Mouse (Mus musculus) MEL (cell line): Measurements from ENCODE around the gene Cnga3. TPM values are rescaled to one million over a fixed set of nuclear protein-coding genes. Genes with fewer than 3 reads are reported as not detected.

Source experiments
- DNase-seq: peaks from one replicate; pipeline ENCODE4 v3.0.0; 2011; ENCODE audit warnings: low read depth, low spot score
- H3K27ac ChIP-seq: 2 replicates; pipeline ENCODE4 v1.5.1; 2012; ENCODE audit warnings: low read depth, mild to moderate bottlenecking, control low read depth, low read length, moderate library complexity; ENCODE audit not compliant: control insufficient read depth
- H3K27me3 ChIP-seq, 2 experiments: fragments of 150-350 bp in 1 of 2; sonication (generic) in 1 of 2; 2 replicates each; pipeline ENCODE4 v1.6.1; 2012; ENCODE audit warnings: low read length in 2 of 2, mild to moderate bottlenecking in 2 of 2, improper control_type of control experiment in 1 of 2, moderate library complexity in 1 of 2; ENCODE audit not compliant: insufficient read depth in 2 of 2, control insufficient read depth in 1 of 2
- H3K36me3 ChIP-seq, 2 experiments: 2 replicates each; pipeline ENCODE4 v1.6.1; 2012 to 2014; ENCODE audit warnings: low read length in 2 of 2, improper control_type of control experiment in 1 of 2, inconsistent platforms in 1 of 2, mild to moderate bottlenecking in 1 of 2; ENCODE audit not compliant: insufficient read depth in 2 of 2, control insufficient read depth in 1 of 2
- H3K4me1 ChIP-seq, 2 experiments: fragments of 150-350 bp in 1 of 2; sonication (generic) in 1 of 2; 2 replicates each; pipeline ENCODE4 v1.6.1; 2012; ENCODE audit warnings: low read length in 2 of 2, improper control_type of control experiment in 1 of 2, mild to moderate bottlenecking in 1 of 2; ENCODE audit not compliant: insufficient read depth in 2 of 2, control insufficient read depth in 1 of 2
- H3K4me3 ChIP-seq, 2 experiments: fragments of 150-350 bp in 1 of 2; sonication (generic) in 1 of 2; 2 replicates each; pipeline ENCODE4 v1.5.1; 2012; ENCODE audit warnings: low read depth in 2 of 2, low read length in 2 of 2, mild to moderate bottlenecking in 2 of 2, moderate library complexity in 2 of 2, control low read depth in 1 of 2, improper control_type of control experiment in 1 of 2; ENCODE audit not compliant: control insufficient read depth in 1 of 2, insufficient read depth in 1 of 2
- H3K79me2 ChIP-seq: 2 replicates; pipeline ENCODE4 v1.6.1; 2012; ENCODE audit warnings: mild to moderate bottlenecking, low read length, moderate library complexity; ENCODE audit not compliant: control insufficient read depth, poor library complexity, insufficient read depth
- H3K9ac ChIP-seq: 2 replicates; pipeline ENCODE4 v1.6.1; 2012; ENCODE audit warnings: low read depth, mild to moderate bottlenecking, control low read depth, low read length, moderate library complexity; ENCODE audit not compliant: control insufficient read depth, poor library complexity, severe bottlenecking
- H3K9me3 ChIP-seq: fragments of 150-350 bp; sonication (generic); replicated peaks from 2 replicates; pipeline ENCODE4 v1.6.1; 2012; ENCODE audit warnings: mild to moderate bottlenecking, low read length, improper control_type of control experiment, moderate library complexity; ENCODE audit not compliant: insufficient read depth
- BHLHE40 ChIP-seq: IDR thresholded peaks from 2 replicates; pipeline ENCODE4 v1.6.1; 2012; ENCODE audit warnings: low read depth, mild to moderate bottlenecking, inconsistent platforms, low read length, improper control_type of control experiment, borderline replicate concordance
- CHD2 ChIP-seq: IDR thresholded peaks from 2 replicates; pipeline ENCODE4 v1.6.1; 2011; ENCODE audit warnings: low read length, improper control_type of control experiment
- ELF1 ChIP-seq: IDR thresholded peaks from 2 replicates; pipeline ENCODE4 v1.6.1; 2014; ENCODE audit warnings: low read depth, mild to moderate bottlenecking, inconsistent platforms, low read length, improper control_type of control experiment, moderate library complexity
- EP300 ChIP-seq, 2 experiments: IDR thresholded peaks; 2 replicates each; pipeline ENCODE4 v1.6.1; 2011; ENCODE audit warnings: improper control_type of control experiment in 2 of 2, low read length in 2 of 2, low read depth in 1 of 2, mild to moderate bottlenecking in 1 of 2
- GATA1 ChIP-seq: IDR thresholded peaks from 2 replicates; pipeline ENCODE4 v1.6.1; 2011; ENCODE audit warnings: low read depth, low read length, improper control_type of control experiment
- HCFC1 ChIP-seq: IDR thresholded peaks from 2 replicates; pipeline ENCODE4 v1.6.1; 2012; ENCODE audit warnings: low read depth, mild to moderate bottlenecking, inconsistent platforms, low read length, improper control_type of control experiment, moderate library complexity
- MAFK ChIP-seq: IDR thresholded peaks from 2 replicates; pipeline ENCODE4 v1.6.1; 2011; ENCODE audit warnings: low read depth, mild to moderate bottlenecking, low read length, improper control_type of control experiment, borderline replicate concordance
- MAX ChIP-seq: IDR thresholded peaks from 2 replicates; pipeline ENCODE4 v1.6.1; 2011; ENCODE audit warnings: low read length, improper control_type of control experiment
- MXI1 ChIP-seq: IDR thresholded peaks from 2 replicates; pipeline ENCODE4 v1.6.1; 2011; ENCODE audit warnings: mild to moderate bottlenecking, low read depth, low read length, improper control_type of control experiment
- MYB ChIP-seq: IDR thresholded peaks from 2 replicates; pipeline ENCODE4 v1.6.1; 2011; ENCODE audit warnings: mild to moderate bottlenecking, low read depth, low read length, improper control_type of control experiment
- NELFE ChIP-seq: IDR thresholded peaks from 2 replicates; pipeline ENCODE4 v1.6.1; 2011; ENCODE audit warnings: low read depth, low read length, improper control_type of control experiment
- NRF1 ChIP-seq: IDR thresholded peaks from 2 replicates; pipeline ENCODE4 v1.6.1; 2014; ENCODE audit warnings: low read depth, mild to moderate bottlenecking, inconsistent platforms, low read length, improper control_type of control experiment, moderate library complexity; ENCODE audit not compliant: poor library complexity, insufficient read depth, severe bottlenecking
- POLR2A ChIP-seq, 2 experiments: IDR thresholded peaks; 2 replicates each; pipeline ENCODE4 v1.6.1; 2011 to 2012; ENCODE audit warnings: low read length in 2 of 2, mild to moderate bottlenecking in 2 of 2, control low read depth in 1 of 2, improper control_type of control experiment in 1 of 2, low read depth in 1 of 2, moderate library complexity in 1 of 2; ENCODE audit not compliant: control insufficient read depth in 1 of 2, insufficient read depth in 1 of 2, poor library complexity in 1 of 2
- RAD21 ChIP-seq: IDR thresholded peaks from 2 replicates; pipeline ENCODE4 v1.6.1; 2011; ENCODE audit warnings: mild to moderate bottlenecking, low read depth, low read length, improper control_type of control experiment
- RCOR1 ChIP-seq: IDR thresholded peaks from 2 replicates; pipeline ENCODE4 v1.6.1; 2012; ENCODE audit warnings: low read depth, mild to moderate bottlenecking, inconsistent platforms, low read length, improper control_type of control experiment
- SIN3A ChIP-seq: IDR thresholded peaks from 2 replicates; pipeline ENCODE4 v1.6.1; 2012; ENCODE audit warnings: low read length, improper control_type of control experiment, inconsistent platforms
- polyA plus RNA-seq, 2 experiments: library from polyadenylated mRNA; stranded (reverse) in 1 of 2; unstranded in 1 of 2; fragments of >175 nt in 1 of 2; fragments of >200 nt in 1 of 2; gene quantifications; 2 replicates each; pipeline versions ENCODE4 v1.2.1 to v1.2.4; 2012; ENCODE audit warnings: low replicate concordance in 2 of 2, low read depth in 1 of 2; ENCODE audit not compliant: insufficient read length in 2 of 2, insufficient read depth in 1 of 2, missing spikeins in 1 of 2
- total RNA-seq: library from RNA; depleted of rRNA; stranded (reverse); fragments of 300-350 nt; gene quantifications from 2 replicates; pipeline ENCODE4 v1.2.3, GENCODE M21; 2012

The Cnga3 gene
- total and polyA plus RNA-seq, 3 experiments = 0.04 TPM; not detected in 2

GRCm38 (mm10) chr1:37299540-37300491 lies 85.6 kb downstream of the Cnga3 start, which contains the start of gene Inpp4a:
Gene Inpp4a, plus strand, starts transcription at chr1:37299865.
- Histone ChIP-seq H3K79me2 (no peaks in the 10 kb centered on the region; the same call in 1 of the 2 replicates), H3K9me3 (no peaks in the 10 kb centered on the region), H3K9ac (peak within 1 kb of the TSS; percentile 78), H3K27ac (peak within 1 kb of the TSS; percentile 20; the same call in 1 of the 2 replicates), H3K4me3 (peak within 1 kb of the TSS; percentile 87 to 98), H3K4me1 (peaks cover 0 to 6% of the 10 kb centered on the region in 2 experiments; a peak in 1 of 4 replicates), H3K27me3 (no peaks in the 10 kb centered on the region), H3K36me3 (peaks cover 0 to 13% of the 10 kb centered on the region in 2 experiments; a peak in 2 of 4 replicates)
- TF ChIP-seq CHD2 (0 out of 2 replicates have a peak, but pooled peaks have one; percentile 25), BHLHE40 (no peak), NELFE (0 out of 2 replicates have a peak, but pooled peaks have one; percentile 32), HCFC1 (0 out of 2 replicates have a peak, but pooled peaks have one; percentile 56), MYB (no peak), RAD21 (no peak), GATA1 (peak; percentile 66), NRF1 (peak; percentile 84), POLR2A (IDR thresholded peaks at IDR 0.05; ENCODE audit: control insufficient read depth in 1 of 2, insufficient read depth in 1 of 2, low read depth in 1 of 2, low read length in 2 of 2, poor library complexity in 1 of 2) (peak; percentile 36 to 54; a peak in 2 of 4 replicates), SIN3A (peak; percentile 37), MAX (0 out of 2 replicates have a peak, but pooled peaks have one; percentile 33), MXI1 (peak; percentile 29; the same call in 1 of the 2 replicates), ELF1 (0 out of 2 replicates have a peak, but pooled peaks have one; percentile 34), EP300 (IDR thresholded peaks at IDR 0.05; ENCODE audit: low read depth in 1 of 2, low read length in 2 of 2) (peak in 1 of 2 experiments; percentile 15; a peak in 2 of 4 replicates)
- peak; percentile 90 for DNase-seq

GRCm38 (mm10) chr1:37300650-37301049 lies 86.4 kb downstream of the Cnga3 start:
- H3K79me2 ChIP-seq = no peaks in the 10 kb centered on the region; the same call in 1 of the 2 replicates
- H3K27ac ChIP-seq = no peak overlapping the region
- TF ChIP-seq MYB (0 out of 2 replicates have a peak, but pooled peaks have one; percentile 15), SIN3A (peak; percentile 19; the same call in 1 of the 2 replicates), RCOR1 (peak; percentile 75), MAFK (no peak)
- H3K4me1 ChIP-seq = peaks cover 0 to 6% of the 10 kb centered on the region in 2 experiments; a peak in 1 of 4 replicates
- H3K4me3 ChIP-seq = peak overlapping the region; percentile 87 to 98
- H3K36me3 ChIP-seq = peaks cover 0 to 13% of the 10 kb centered on the region in 2 experiments; a peak in 2 of 4 replicates
- no peaks in the 10 kb centered on the region for H3K9me3 ChIP-seq
- DNase-seq = peak; percentile 40
- H3K9ac ChIP-seq = no peak overlapping the region; the same call in 1 of the 2 replicates
- no peaks in the 10 kb centered on the region for H3K27me3 ChIP-seq
